Mouse (Mus musculus): Measurements from ENCODE around the gene Tead2. TPM values are rescaled to one million over a fixed set of nuclear protein-coding genes. Genes with fewer than 3 reads are reported as not detected.
"Not testable (repeated sequence)": the region's sequence is repeated elsewhere in the genome, so short reads cannot be mapped to it uniquely, and the experiment has no call there.

Gene Tead2
- 131 and 134 TPM in 2 replicates for polyA plus RNA-seq (2015; fragmentation: Nextera tagmentation; extraction: Ambion mirVana)

DNA sequence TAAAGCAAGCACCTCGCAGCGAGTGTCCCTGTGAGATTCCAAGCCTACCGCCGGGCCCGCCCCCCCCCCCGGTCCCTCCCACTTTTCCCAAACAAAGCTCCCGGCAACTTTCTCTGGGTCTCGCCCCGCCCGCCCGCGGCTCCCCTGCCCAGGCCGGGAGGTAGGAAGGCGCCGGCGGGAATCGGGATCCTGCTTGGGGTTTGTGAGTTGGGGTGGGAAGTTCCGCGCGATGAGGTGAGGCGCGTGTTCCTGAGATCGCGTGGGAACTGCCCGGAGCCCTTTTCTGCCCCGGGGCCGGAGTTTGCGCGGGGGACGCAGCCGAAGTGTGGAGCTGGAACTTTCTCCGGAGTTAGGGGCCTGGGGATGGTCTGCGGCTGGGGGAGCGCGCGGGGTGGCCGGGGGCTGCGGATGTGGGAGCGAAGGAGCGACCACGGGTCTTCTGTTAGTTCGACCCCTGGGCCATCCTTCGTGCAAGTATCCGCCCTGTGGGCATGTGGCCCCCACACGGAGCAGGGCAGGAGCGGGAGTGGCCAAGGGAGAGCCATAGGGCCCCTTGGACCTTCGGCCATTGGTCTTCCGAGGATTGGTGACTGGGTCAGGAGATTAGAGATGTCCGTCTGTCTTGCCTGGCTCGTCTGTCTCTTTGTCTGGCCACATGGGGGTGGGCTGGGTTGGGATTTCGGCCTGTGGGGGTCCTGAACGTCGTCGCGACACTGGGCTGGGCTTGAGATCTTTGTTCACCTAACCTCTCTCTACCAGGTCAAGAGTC lies at the start of gene Tead2:
Tead2 (plus strand) TSS at position 81 of the 769 bp plus-strand sequence.
- 0% methylated on average over 54 of the region's 55 CpGs for WGBS
- no peaks in the 10 kb centered on the region for H3K9me3 ChIP-seq

DNA sequence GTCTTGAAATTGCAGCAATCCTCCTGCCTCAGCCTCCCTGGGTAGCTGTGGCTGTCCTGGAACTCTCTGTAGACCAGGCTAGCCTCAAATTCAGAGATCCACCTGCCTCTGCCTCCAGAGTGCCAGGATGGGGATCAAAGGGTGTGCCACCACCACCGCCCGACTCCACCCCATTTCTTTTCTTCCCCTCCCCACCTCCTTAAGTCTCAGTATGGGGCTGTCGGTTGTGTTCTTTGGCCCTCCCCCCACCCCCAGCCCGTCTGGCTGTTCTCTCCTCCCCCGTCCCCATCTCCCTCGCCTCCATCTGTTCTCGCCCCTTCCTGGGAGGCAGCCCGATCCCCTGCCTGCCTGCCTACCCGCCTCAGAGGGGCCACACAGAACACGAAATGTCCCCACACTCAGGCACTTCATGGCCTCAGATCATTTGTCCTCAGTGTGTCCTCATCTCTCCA lies 48.6 kb upstream of the Tead2 start:
- Histone ChIP-seq H3K4me1 (peaks cover 16% of the 10 kb centered on the region), H3K9me3 (peaks cover 8% of the 10 kb centered on the region; the same call in 1 of the 2 replicates), H3K27ac (no peak overlapping the region), H3K36me3 (no peaks in the 10 kb centered on the region), H3K27me3 (peaks cover 96% of the 10 kb centered on the region), H3K4me3 (no peak overlapping the region), H3K9ac (no peak overlapping the region), H3K4me2 (no peak overlapping the region)
- 25% methylated on average over 8 of the region's 10 CpGs for WGBS
- ATAC-seq (ENCODE audit: insufficient number of reproducible peaks, low FRiP score, low TSS enrichment, low read depth) = no peak

More for the DNA sequence above, at the start of gene Tead2:
- peak; percentile 61 for ATAC-seq (ENCODE audit: insufficient number of reproducible peaks, low FRiP score, low TSS enrichment, low read depth)
- H3K4me2 ChIP-seq = peak within 1 kb of the TSS; percentile 74
- H3K27ac ChIP-seq = peak within 1 kb of the TSS; percentile 95
- peaks cover 31% of the 10 kb centered on the region for H3K36me3 ChIP-seq
- peaks cover 37% of the 10 kb centered on the region for H3K4me1 ChIP-seq
- peak within 1 kb of the TSS; percentile 97 for H3K9ac ChIP-seq
- peaks cover 16% of the 10 kb centered on the region for H3K27me3 ChIP-seq
- peak within 1 kb of the TSS; percentile 75 for H3K4me3 ChIP-seq

DNA sequence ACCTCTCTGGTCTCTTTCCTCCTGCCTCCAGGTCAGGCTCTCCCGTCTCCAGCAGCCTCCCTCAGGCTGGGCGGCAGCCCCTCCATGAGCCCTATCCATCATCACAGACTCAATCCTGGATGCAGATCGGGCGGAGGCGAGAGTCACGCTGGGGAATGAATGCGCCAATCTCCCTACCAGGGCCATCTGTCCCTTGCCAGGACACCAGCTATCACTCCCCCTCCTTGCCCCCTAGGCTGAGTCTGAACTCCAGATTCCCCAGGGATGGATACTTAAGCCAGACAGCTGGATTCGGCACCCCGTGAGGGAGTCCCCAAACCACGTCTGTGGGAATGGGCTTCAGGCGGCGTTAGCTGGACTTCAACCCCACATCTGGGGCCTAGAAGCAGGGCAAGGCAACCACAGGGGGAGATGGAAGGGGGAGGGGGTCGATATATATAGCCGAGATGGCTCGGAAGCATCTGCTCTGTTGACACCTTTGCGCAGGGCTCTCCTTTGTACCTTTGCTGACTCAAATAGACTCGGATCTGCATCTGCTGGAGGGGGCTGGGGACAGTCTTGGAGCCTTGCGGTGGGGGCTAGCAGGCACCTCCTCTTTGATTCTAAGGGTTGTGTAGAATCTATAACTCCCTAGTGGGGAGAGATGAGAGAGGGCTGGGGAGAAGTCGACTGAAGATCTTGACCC lies 47.6 kb upstream of the Tead2 start:
- Histone ChIP-seq H3K27ac (no peak overlapping the region), H3K27me3 (peaks cover 99% of the 10 kb centered on the region), H3K4me2 (no peak overlapping the region), H3K9me3 (peaks cover 8% of the 10 kb centered on the region; the same call in 1 of the 2 replicates), H3K9ac (no peak overlapping the region), H3K4me3 (no peak overlapping the region; the same call in 1 of the 2 replicates), H3K4me1 (peaks cover 8% of the 10 kb centered on the region), H3K36me3 (no peaks in the 10 kb centered on the region)
- ATAC-seq (ENCODE audit: insufficient number of reproducible peaks, low FRiP score, low TSS enrichment, low read depth) = no peak
- 1% methylated on average over 19 of the region's 19 CpGs for WGBS

DNA sequence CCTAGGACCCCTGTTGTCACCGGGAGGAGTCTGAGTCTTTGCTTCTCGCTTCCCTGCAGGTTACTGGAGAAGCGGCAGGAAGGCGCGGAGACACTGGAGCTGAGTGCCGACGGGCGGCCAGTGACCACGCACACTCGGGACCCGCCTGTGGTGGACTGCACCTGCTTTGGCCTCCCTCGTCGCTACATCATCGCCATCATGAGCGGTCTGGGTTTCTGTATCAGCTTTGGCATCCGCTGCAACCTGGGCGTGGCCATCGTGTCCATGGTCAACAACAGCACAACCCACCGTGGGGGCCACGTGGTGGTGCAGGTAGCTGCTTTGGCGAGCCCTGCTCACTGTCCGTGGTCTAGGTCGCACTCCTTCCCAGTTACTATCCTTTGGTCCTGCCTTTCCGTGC lies 46.9 kb upstream of the Tead2 start:
- H3K27me3 ChIP-seq = peaks cover 95% of the 10 kb centered on the region
- H3K36me3 ChIP-seq = no peaks in the 10 kb centered on the region
- no peak overlapping the region for H3K27ac ChIP-seq
- H3K4me3 ChIP-seq = no peak overlapping the region
- H3K9me3 ChIP-seq = peaks cover 8% of the 10 kb centered on the region; the same call in 1 of the 2 replicates
- peaks cover 6% of the 10 kb centered on the region for H3K4me1 ChIP-seq
- WGBS = 9% methylated on average over 24 of the region's 24 CpGs
- ATAC-seq (ENCODE audit: insufficient number of reproducible peaks, low FRiP score, low TSS enrichment, low read depth) = no peak
- no peak overlapping the region for H3K9ac ChIP-seq
- no peak overlapping the region for H3K4me2 ChIP-seq

DNA sequence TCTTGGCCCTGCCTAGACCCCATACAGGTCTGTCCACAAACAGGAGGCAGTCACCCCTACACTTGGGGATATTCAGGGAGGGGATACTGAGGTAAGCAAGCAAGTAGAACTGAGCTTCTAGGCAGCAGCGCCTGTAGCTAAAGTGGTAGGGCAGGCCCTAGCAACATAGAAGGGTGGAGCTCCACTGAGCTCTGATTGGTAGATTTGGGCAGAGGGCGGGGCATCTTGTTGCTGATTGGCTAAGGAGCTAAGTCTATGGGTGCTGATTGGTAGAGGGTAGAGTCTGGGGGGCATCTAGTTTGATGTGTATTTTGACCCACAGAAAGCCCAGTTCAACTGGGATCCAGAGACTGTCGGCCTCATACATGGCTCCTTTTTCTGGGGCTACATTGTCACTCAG lies 46.1 kb upstream of the Tead2 start:
- H3K4me1 ChIP-seq = no peaks in the 10 kb centered on the region
- no peak for ATAC-seq (ENCODE audit: insufficient number of reproducible peaks, low FRiP score, low TSS enrichment, low read depth)
- peaks cover 94% of the 10 kb centered on the region for H3K27me3 ChIP-seq
- no peak overlapping the region for H3K9ac ChIP-seq
- no peaks in the 10 kb centered on the region for H3K36me3 ChIP-seq
- 87% methylated on average over 3 of the region's 3 CpGs for WGBS
- H3K4me2 ChIP-seq = no peak overlapping the region
- peaks cover 8% of the 10 kb centered on the region; the same call in 1 of the 2 replicates for H3K9me3 ChIP-seq
- no peak overlapping the region for H3K4me3 ChIP-seq
- no peak overlapping the region for H3K27ac ChIP-seq

DNA sequence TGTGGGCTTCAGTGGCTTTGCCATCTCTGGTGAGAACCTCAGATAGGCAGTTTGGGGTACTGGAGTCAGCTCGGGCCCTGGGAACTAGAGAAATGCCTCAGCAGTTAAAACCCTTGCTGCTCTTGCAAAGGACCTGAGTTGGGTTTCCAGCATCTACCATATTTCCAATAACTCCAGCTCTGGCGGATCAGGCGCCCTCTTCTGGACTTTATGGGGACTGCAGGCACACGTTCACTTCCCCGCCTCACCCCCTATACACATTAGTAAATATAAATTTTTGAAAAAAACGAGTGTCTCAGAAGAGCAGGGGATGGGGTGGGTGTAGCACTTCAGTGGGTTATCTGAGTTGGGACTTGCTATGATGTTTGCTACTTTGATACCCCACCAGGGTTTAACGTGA lies 42.6 kb upstream of the Tead2 start:
- WGBS = 55% methylated on average over 7 of the region's 7 CpGs
- ATAC-seq (ENCODE audit: insufficient number of reproducible peaks, low FRiP score, low TSS enrichment, low read depth) = no peak
- Histone ChIP-seq H3K27me3 (peaks cover 94% of the 10 kb centered on the region), H3K9ac (no peak overlapping the region), H3K9me3 (peaks cover 8% of the 10 kb centered on the region; the same call in 1 of the 2 replicates), H3K4me3 (no peak overlapping the region), H3K36me3 (no peaks in the 10 kb centered on the region), H3K4me1 (peaks cover 20% of the 10 kb centered on the region), H3K27ac (no peak overlapping the region), H3K4me2 (no peak overlapping the region)

DNA sequence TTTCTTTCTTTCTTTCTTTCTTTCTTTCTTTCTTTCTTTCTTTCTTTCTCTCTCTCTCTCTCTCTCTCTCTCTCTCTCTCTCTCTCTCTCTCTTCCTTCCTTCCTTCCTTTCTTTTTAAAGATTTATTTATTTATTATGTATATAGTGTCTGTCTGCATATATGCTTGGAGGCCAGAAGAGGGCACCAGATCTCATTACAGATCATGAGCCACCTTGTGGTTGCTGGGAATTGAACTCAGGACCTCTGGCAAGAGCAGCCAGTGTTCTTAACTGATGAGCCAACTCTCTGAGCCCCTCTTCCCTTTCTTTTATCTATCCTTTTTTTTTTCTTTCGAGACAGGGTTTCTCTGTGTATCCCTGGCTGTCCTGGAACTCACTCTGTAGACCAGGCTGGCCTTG lies 41.8 kb upstream of the Tead2 start:
- not testable (repeated sequence) for H3K9me3 ChIP-seq; H3K27ac ChIP-seq; ATAC-seq (ENCODE audit: insufficient number of reproducible peaks, low FRiP score, low TSS enrichment, low read depth); H3K4me2 ChIP-seq; H3K4me3 ChIP-seq; H3K36me3 ChIP-seq; H3K9ac ChIP-seq
- Histone ChIP-seq H3K4me1 (peaks cover 20% of the 10 kb centered on the region), H3K27me3 (peaks cover 94% of the 10 kb centered on the region)
- 64% methylated on average over 1 of the region's 1 CpGs for WGBS

DNA sequence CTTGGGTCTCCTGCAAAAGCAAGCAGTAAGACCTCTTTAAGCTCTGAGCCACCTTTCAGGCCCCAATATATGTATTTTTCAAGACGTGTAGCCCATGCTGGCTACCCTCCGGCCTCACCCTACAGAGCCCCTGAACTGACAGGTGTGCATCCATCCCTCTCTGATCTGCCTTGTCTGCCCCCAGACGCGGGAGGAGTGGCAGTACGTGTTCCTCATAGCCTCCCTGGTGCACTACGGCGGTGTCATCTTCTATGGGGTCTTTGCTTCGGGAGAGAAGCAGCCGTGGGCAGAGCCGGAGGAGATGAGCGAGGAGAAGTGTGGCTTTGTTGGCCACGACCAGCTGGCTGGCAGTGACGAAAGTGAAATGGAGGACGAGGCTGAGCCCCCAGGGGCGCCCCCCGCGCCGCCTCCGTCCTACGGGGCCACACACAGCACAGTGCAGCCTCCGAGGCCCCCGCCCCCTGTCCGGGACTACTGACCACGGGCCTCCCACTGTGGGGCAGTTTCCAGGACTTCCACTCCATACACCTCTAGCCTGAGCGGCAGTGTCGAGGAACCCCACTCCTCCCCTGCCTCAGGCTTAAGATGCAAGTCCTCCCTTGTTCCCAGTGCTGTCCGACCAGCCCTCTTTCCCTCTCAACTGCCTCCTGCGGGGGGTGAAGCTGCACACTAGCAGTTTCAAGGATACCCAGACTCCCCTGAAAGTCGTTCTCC lies 40.8 kb upstream of the Tead2 start:
- Histone ChIP-seq H3K4me1 (peaks cover 20% of the 10 kb centered on the region), H3K9ac (no peak overlapping the region), H3K4me3 (peak overlapping the region; percentile 21), H3K27me3 (peaks cover 94% of the 10 kb centered on the region), H3K9me3 (peaks cover 4% of the 10 kb centered on the region; the same call in 1 of the 2 replicates), H3K27ac (no peak overlapping the region), H3K36me3 (no peaks in the 10 kb centered on the region), H3K4me2 (0 out of 2 replicates have a peak overlapping the region, but pooled peaks have one; percentile 15)
- 3% methylated on average over 29 of the region's 29 CpGs for WGBS
- no peak for ATAC-seq (ENCODE audit: insufficient number of reproducible peaks, low FRiP score, low TSS enrichment, low read depth)

DNA sequence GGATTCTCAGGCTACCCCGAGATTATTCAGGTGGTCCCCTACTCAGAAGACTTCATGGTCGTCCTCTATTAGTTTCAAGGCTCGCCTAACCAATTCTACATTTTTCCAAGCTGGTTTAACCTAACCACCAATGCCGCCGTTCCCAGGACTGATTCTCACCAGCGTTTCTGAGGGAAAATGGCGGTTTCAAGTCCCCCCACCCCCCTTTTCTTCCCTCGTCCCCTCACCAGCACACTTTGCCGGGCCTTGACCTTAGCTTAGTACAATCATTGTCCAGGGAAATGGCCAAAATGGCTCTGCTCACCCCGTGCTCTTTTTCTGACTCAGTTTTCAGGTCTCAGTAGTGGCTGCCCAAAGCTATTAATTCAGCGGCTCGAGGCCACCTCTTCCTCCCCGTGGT lies 40.2 kb upstream of the Tead2 start:
- peaks cover 20% of the 10 kb centered on the region for H3K4me1 ChIP-seq
- peaks cover 94% of the 10 kb centered on the region for H3K27me3 ChIP-seq
- no peak overlapping the region for H3K27ac ChIP-seq
- WGBS = 2% methylated on average over 13 of the region's 13 CpGs
- H3K4me3 ChIP-seq = no peak overlapping the region
- H3K9me3 ChIP-seq = no peaks in the 10 kb centered on the region; the same call in 1 of the 2 replicates
- no peak overlapping the region for H3K4me2 ChIP-seq
- no peaks in the 10 kb centered on the region for H3K36me3 ChIP-seq
- H3K9ac ChIP-seq = no peak overlapping the region
- ATAC-seq (ENCODE audit: insufficient number of reproducible peaks, low FRiP score, low TSS enrichment, low read depth) = no peak

DNA sequence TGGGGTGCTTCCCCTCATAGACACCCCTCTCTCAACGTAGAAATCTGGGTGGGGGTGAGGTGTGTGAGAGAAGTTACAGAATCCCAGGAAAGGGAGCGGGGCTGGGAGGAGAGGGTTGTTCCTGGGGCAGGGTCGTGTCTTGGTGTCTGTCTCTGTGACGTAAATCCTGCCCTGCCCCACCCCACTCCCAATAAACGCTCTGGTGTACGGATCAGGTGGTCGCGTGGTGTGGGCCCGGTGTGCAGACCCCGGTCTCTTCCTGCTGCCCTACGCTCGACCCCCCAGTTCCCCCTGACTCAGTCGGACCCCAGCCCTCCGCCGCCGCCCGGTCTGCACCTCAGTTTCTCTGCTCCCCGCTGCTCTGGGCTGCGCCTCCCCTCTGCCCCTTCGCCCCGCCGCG lies 39.6 kb upstream of the Tead2 start:
- no peaks in the 10 kb centered on the region for H3K9me3 ChIP-seq
- no peaks in the 10 kb centered on the region for H3K36me3 ChIP-seq
- WGBS = 2% methylated on average over 23 of the region's 23 CpGs
- peak overlapping the region; percentile 27 for H3K4me3 ChIP-seq
- H3K9ac ChIP-seq = no peak overlapping the region
- H3K4me2 ChIP-seq = peak overlapping the region; percentile 40
- no peak for ATAC-seq (ENCODE audit: insufficient number of reproducible peaks, low FRiP score, low TSS enrichment, low read depth)
- peaks cover 95% of the 10 kb centered on the region for H3K27me3 ChIP-seq
- H3K27ac ChIP-seq = no peak overlapping the region
- H3K4me1 ChIP-seq = peaks cover 20% of the 10 kb centered on the region

DNA sequence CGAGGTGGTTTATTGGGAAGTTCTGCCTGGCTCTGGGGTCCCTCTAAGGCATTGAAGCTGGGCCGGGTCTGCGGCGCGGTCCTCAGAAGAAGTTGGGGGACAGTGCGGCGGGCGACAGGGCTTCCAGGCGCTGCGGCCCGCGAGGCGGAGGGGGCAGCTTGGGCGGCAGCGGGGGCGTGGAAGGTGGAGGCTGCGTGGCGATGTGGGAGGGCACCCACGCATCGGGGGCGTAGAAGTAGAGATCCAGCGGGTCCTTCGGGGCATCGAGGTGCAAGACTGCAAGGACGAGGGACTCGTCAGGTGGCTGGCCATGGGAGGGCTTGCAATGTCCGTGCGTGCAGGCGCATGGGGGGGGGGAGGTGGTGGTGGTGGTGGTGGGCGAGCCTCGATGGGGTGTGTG lies 39.2 kb upstream of the Tead2 start:
- H3K9me3 ChIP-seq = no peaks in the 10 kb centered on the region
- no peak overlapping the region for H3K9ac ChIP-seq
- H3K27me3 ChIP-seq = peaks cover 96% of the 10 kb centered on the region
- no peak for ATAC-seq (ENCODE audit: insufficient number of reproducible peaks, low FRiP score, low TSS enrichment, low read depth)
- H3K4me1 ChIP-seq = peaks cover 22% of the 10 kb centered on the region
- no peaks in the 10 kb centered on the region for H3K36me3 ChIP-seq
- H3K27ac ChIP-seq = no peak overlapping the region
- peak overlapping the region; percentile 40 for H3K4me2 ChIP-seq
- H3K4me3 ChIP-seq = peak overlapping the region; percentile 27
- WGBS = 4% methylated on average over 29 of the region's 31 CpGs

Measured in limb, embryonic 15.5 days (tissue).